Mouse (Mus musculus) lung, embryonic 14.5 days (tissue): ENCODE results near the gene Ttyh1. TPM values are rescaled to one million over a fixed set of nuclear protein-coding genes. Genes with fewer than 3 reads are reported as not detected.
A peak's percentile ranks its signal among the peaks of the same experiment; 100 is the strongest.

Experiments used
- ATAC-seq: fragments of 200-750 bp; cut with Nextera tagmentation; 2 replicates; pipeline ENCODE4 v1.8.0; 2017; ENCODE audit warnings: mild to moderate bottlenecking, moderate TSS enrichment, moderate library complexity; ENCODE audit not compliant: insufficient read depth
- DNase-seq: peaks from one replicate; pipeline ENCODE4 v3.0.0-alpha.2; 2015
- H3K27ac ChIP-seq: fragments of 300-500 bp; sonication (generic); 2 replicates; pipeline ENCODE4 v1.5.1; 2014; ENCODE audit warnings: low read depth, mild to moderate bottlenecking, moderate library complexity
- H3K27me3 ChIP-seq: fragments of 300-500 bp; sonication (generic); 2 replicates; pipeline ENCODE4 v1.6.1; 2014; ENCODE audit warnings: low read length, control low read depth; ENCODE audit not compliant: insufficient read depth
- H3K36me3 ChIP-seq: fragments of 300-500 bp; sonication (generic); 2 replicates; pipeline ENCODE4 v1.6.1; 2014; ENCODE audit warnings: control low read depth; ENCODE audit not compliant: insufficient read depth
- H3K4me1 ChIP-seq: fragments of 300-500 bp; sonication (generic); 2 replicates; pipeline ENCODE4 v1.6.1; 2014; ENCODE audit warnings: antibody characterized with exemption, control low read depth; ENCODE audit not compliant: insufficient read depth
- H3K4me2 ChIP-seq: fragments of 300-500 bp; sonication (generic); 2 replicates; pipeline ENCODE4 v1.6.1; 2014; ENCODE audit warnings: mild to moderate bottlenecking
- H3K4me3 ChIP-seq: fragments of 300-500 bp; sonication (generic); 2 replicates; pipeline ENCODE4 v1.5.1; 2014; ENCODE audit warnings: low read depth, low read length
- H3K9ac ChIP-seq: fragments of 300-500 bp; sonication (generic); 2 replicates; pipeline ENCODE4 v1.6.1; 2014
- H3K9me3 ChIP-seq: fragments of 300-500 bp; sonication (generic); 2 replicates; pipeline ENCODE4 v1.6.1; 2016; ENCODE audit warnings: low read depth, low read length, control low read depth
- CTCF ChIP-seq: IDR thresholded peaks from 2 replicates; pipeline ENCODE4 v1.5.1; 2016; ENCODE audit warnings: antibody characterized with exemption, low read depth
- WGBS: fragments of 180-500 bp; shearing (Covaris S2); extraction: QIAGEN DNeasy Blood & Tissue Kit; methylation state at CpG from one replicate; pipeline ENCODE4 v1.1.7; 2014; 5-methylcytosine and 5-hydroxymethylcytosine counted together
- polyA plus RNA-seq: library from polyadenylated mRNA; unstranded; fragments of >200 nt; fragmentation: Nextera tagmentation; extraction: Ambion mirVana; gene quantifications from 2 replicates; pipeline ENCODE4 v1.2.1, GENCODE M21; 2014

The Ttyh1 gene
- polyA plus RNA-seq, 1 experiment from 2014 or later = 2.6 TPM

GRCm38 (mm10) chr7:4131964-4132363 is 12.8 kb downstream of the Ttyh1 start:
- WGBS = 79% methylated on average over 8 of the region's 8 CpGs
- DNase-seq (no peak), ATAC-seq (no peak)
- Histone ChIP-seq H3K27me3 (no peaks in the 10 kb centered on the region), H3K4me2 (no peak overlapping the region), H3K9me3 (no peaks in the 10 kb centered on the region), H3K4me1 (no peaks in the 10 kb centered on the region), H3K27ac (no peak overlapping the region), H3K4me3 (no peak overlapping the region), H3K36me3 (no peaks in the 10 kb centered on the region), H3K9ac (no peak overlapping the region)
- TF ChIP-seq CTCF = no peak

GRCm38 (mm10) chr7:4132581-4132980 is 13.4 kb downstream of the Ttyh1 start:
- H3K9ac ChIP-seq = no peak overlapping the region
- TF ChIP-seq CTCF = no peak
- 88% methylated on average over 3 of the region's 3 CpGs for WGBS
- ATAC-seq (no peak), DNase-seq (no peak)
- H3K4me1 ChIP-seq = no peaks in the 10 kb centered on the region
- H3K27me3 ChIP-seq = no peaks in the 10 kb centered on the region
- no peak overlapping the region for H3K4me2 ChIP-seq
- H3K9me3 ChIP-seq = no peaks in the 10 kb centered on the region
- no peak overlapping the region for H3K4me3 ChIP-seq
- no peak overlapping the region for H3K27ac ChIP-seq
- no peaks in the 10 kb centered on the region for H3K36me3 ChIP-seq

GRCm38 (mm10) chr7:4132998-4133397 is 13.8 kb downstream of the Ttyh1 start:
- Histone ChIP-seq H3K4me1 (0 out of 2 replicates have a peak, but pooled peaks cover 4% of the 10 kb centered on the region), H3K9me3 (no peaks in the 10 kb centered on the region), H3K27me3 (no peaks in the 10 kb centered on the region), H3K27ac (no peak overlapping the region), H3K4me2 (no peak overlapping the region), H3K4me3 (no peak overlapping the region), H3K36me3 (no peaks in the 10 kb centered on the region), H3K9ac (no peak overlapping the region)
- no peak for TF ChIP-seq CTCF
- DNase-seq (no peak), ATAC-seq (no peak)
- WGBS = 83% methylated on average over 6 of the region's 7 CpGs

GRCm38 (mm10) chr7:4134911-4135310 is 15.7 kb downstream of the Ttyh1 start:
- 0 out of 2 replicates have a peak, but pooled peaks cover 5% of the 10 kb centered on the region for H3K4me1 ChIP-seq
- peaks cover 17% of the 10 kb centered on the region for H3K36me3 ChIP-seq
- no peak for TF ChIP-seq CTCF
- no peak overlapping the region for H3K27ac ChIP-seq
- no peak overlapping the region for H3K4me2 ChIP-seq
- H3K9me3 ChIP-seq = no peaks in the 10 kb centered on the region
- H3K27me3 ChIP-seq = no peaks in the 10 kb centered on the region
- DNase-seq = no peak
- no peak for ATAC-seq
- no peak overlapping the region for H3K4me3 ChIP-seq
- H3K9ac ChIP-seq = no peak overlapping the region
- WGBS = 78% methylated on average over 5 of the region's 5 CpGs

- under 1% methylated on average over 16 of the region's 16 CpGs for WGBS
- Histone ChIP-seq H3K4me3 (peak overlapping the region; percentile 80), H3K4me1 (0 out of 2 replicates have a peak, but pooled peaks cover 5% of the 10 kb centered on the region), H3K27me3 (no peaks in the 10 kb centered on the region), H3K27ac (peak overlapping the region; percentile 91), H3K4me2 (peak overlapping the region; percentile 85), H3K36me3 (peaks cover 32% of the 10 kb centered on the region), H3K9ac (peak overlapping the region; percentile 60), H3K9me3 (no peaks in the 10 kb centered on the region)
- DNase-seq (no peak), ATAC-seq (peak; percentile 16)
- TF ChIP-seq CTCF = no peak
Observed at GRCm38 (mm10) chr7:4136404-4136770, 17.2 kb downstream of the Ttyh1 start.

GRCm38 (mm10) chr7:4136771-4137531 is 17.7 kb downstream of the Ttyh1 start, which contains the start of gene Leng8:
Leng8 (plus strand) TSS chr7:4137039.
- Histone ChIP-seq H3K9me3 (no peaks in the 10 kb centered on the region), H3K36me3 (peaks cover 38% of the 10 kb centered on the region), H3K27ac (peak within 1 kb of the TSS; percentile 91), H3K4me2 (peak within 1 kb of the TSS; percentile 85), H3K27me3 (no peaks in the 10 kb centered on the region), H3K4me1 (0 out of 2 replicates have a peak, but pooled peaks cover 5% of the 10 kb centered on the region), H3K4me3 (peak within 1 kb of the TSS; percentile 80), H3K9ac (peak within 1 kb of the TSS; percentile 77)
- ATAC-seq (peak; percentile 99), DNase-seq (peak; percentile 99)
- WGBS = under 1% methylated on average over 78 of the region's 78 CpGs
- no peak for TF ChIP-seq CTCF

GRCm38 (mm10) chr7:4137746-4138145 is 18.5 kb downstream of the Ttyh1 start:
- no peaks in the 10 kb centered on the region for H3K27me3 ChIP-seq
- H3K36me3 ChIP-seq = peaks cover 46% of the 10 kb centered on the region
- ATAC-seq = no peak
- H3K4me2 ChIP-seq = peak overlapping the region; percentile 85
- 43% methylated on average over 3 of the region's 3 CpGs for WGBS
- no peak for TF ChIP-seq CTCF
- 0 out of 2 replicates have a peak, but pooled peaks cover 5% of the 10 kb centered on the region for H3K4me1 ChIP-seq
- H3K4me3 ChIP-seq = peak overlapping the region; percentile 80
- H3K27ac ChIP-seq = no peak overlapping the region
- no peaks in the 10 kb centered on the region for H3K9me3 ChIP-seq
- no peak for DNase-seq
- peak overlapping the region; percentile 77 for H3K9ac ChIP-seq
